ENCODE assay signal across 12 mouse cellular contexts in the genomic region with DNA sequence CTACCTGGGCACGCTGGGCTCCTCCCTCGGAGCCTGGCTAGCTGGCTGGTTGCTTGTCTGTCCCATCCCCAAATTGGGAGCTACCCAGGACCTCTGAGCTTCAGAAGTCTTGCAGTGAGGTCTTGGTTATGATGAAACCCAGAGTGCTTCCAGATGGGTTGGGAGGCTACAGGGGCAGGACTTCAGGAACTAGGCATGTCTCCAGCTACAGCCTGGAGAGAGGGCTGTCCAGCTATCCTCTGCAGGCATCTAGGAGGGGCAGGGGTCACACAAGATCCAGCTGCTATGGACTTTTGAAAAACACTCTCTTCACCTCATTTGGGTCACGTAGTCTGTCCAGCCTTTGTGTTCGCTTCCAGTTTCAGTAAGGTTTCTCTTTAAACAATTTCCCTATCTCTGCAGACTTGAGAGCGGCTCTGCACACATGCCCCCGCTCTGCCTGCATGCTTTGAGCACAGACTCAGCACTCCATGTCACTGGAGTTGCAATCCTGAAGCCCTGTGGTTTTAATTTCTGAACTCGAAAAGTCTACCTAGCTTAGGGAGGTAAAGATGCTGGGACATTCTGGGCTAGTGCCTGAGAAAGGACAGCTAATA. TPM values are rescaled to one million over a fixed set of nuclear protein-coding genes. Genes with fewer than 3 reads are reported as not detected.
DNase-seq lines count a peak whose midpoint lies in the region; ATAC-seq lines count a peak whose summit lies in the region.
"Had no signal": no experiment of that assay in that cellular context is flagged by ENCODE, and none has a peak within 500 bp of the region (broad histone marks: within the 10 kb centered on the region; RNA-seq: fewer than 3 reads in every experiment).

No protein-coding gene starts in this region.

- intact Hi-C loops in gastrocnemius, postnatal 14 days (cut with DNase I; ENCODE audit: low total_unique reads): no loop called here

- DNase-seq in gastrocnemius, postnatal 14 days: peak; percentile 57
- DNase-seq in gastrocnemius, adult 8-10 months (ENCODE audit: low spot score in 2 of 2): no peak
- DNase-seq in midbrain, embryonic 10.5 days (ENCODE audit: low spot score): no peak
- DNase-seq in midbrain, embryonic 14.5 days: no peak
- peak; percentile 42 to 43 for DNase-seq in kidney, postnatal 36 days
- DNase-seq in layer of hippocampus, postnatal 10 days (ENCODE audit: low spot score in 2 of 2): no peak
- DNase-seq: adrenal gland, adult 8-10 months; forebrain, postnatal 0 days had no signal

- no peak overlapping the region for H3K9ac ChIP-seq in midbrain, embryonic 14.5 days (replicated peaks; ENCODE audit: low read length)
- H3K9ac ChIP-seq in stomach, embryonic 15.5 days: no peak overlapping the region
- H3K9ac ChIP-seq: forebrain, postnatal 0 days had no signal

- H3K4me2 ChIP-seq in midbrain, embryonic 14.5 days (ENCODE audit: low read length): no peak overlapping the region
- H3K4me2 ChIP-seq in stomach, embryonic 15.5 days: no peak overlapping the region

- H3K27me3 ChIP-seq in midbrain, embryonic 10.5 days (ENCODE audit: low read depth, poor library complexity, severe bottlenecking): no peaks in the 10 kb centered on the region
- H3K27me3 ChIP-seq in midbrain, embryonic 14.5 days (ENCODE audit: control insufficient read depth, insufficient read depth, low read length): no peaks in the 10 kb centered on the region
- no peaks in the 10 kb centered on the region for H3K27me3 ChIP-seq in stomach, embryonic 15.5 days (replicated peaks)

- 0 out of 2 replicates have a peak overlapping the region, but pooled peaks have one; percentile 38 for H3K27ac ChIP-seq in midbrain, embryonic 10.5 days (replicated peaks)
- no peak overlapping the region for H3K27ac ChIP-seq in midbrain, embryonic 14.5 days (replicated peaks; ENCODE audit: low read depth, low read length)
- peak overlapping the region; percentile 67 for H3K27ac ChIP-seq in stomach, embryonic 15.5 days
- H3K27ac ChIP-seq: left cerebral cortex, adult 2 months; macrophage had no signal

- H3K4me1 ChIP-seq in midbrain, embryonic 10.5 days: no peaks in the 10 kb centered on the region
- no peaks in the 10 kb centered on the region for H3K4me1 ChIP-seq in midbrain, embryonic 14.5 days (ENCODE audit: control insufficient read depth, insufficient read depth, low read length)
- peaks cover 6% of the 10 kb centered on the region; the same call in 1 of the 2 replicates for H3K4me1 ChIP-seq in stomach, embryonic 15.5 days

- no peak for ATAC-seq in midbrain, embryonic 14.5 days (ENCODE audit: low FRiP score, low TSS enrichment)
- ATAC-seq in stomach, embryonic 15.5 days (ENCODE audit: insufficient read depth, low FRiP score, low read depth): 0 out of 2 replicates have a peak, but pooled peaks have one; percentile 23
- no peak for ATAC-seq in inflammation-experienced regulatory T-cells, adult 6 months
- ATAC-seq: forebrain, postnatal 0 days had no signal

- peaks cover 49% of the 10 kb centered on the region for H3K36me3 ChIP-seq in midbrain, embryonic 10.5 days
- H3K36me3 ChIP-seq in midbrain, embryonic 14.5 days (ENCODE audit: control insufficient read depth, insufficient read depth, low read length): peaks cover 41% of the 10 kb centered on the region
- H3K36me3 ChIP-seq in stomach, embryonic 15.5 days: 0 out of 2 replicates have a peak, but pooled peaks cover 10% of the 10 kb centered on the region

- no peak overlapping the region for H3K4me3 ChIP-seq in midbrain, embryonic 10.5 days
- no peak overlapping the region for H3K4me3 ChIP-seq in midbrain, embryonic 14.5 days (replicated peaks; ENCODE audit: low read depth, low read length)
- no peak overlapping the region for H3K4me3 ChIP-seq in stomach, embryonic 15.5 days (replicated peaks)
- H3K4me3 ChIP-seq: left cerebral cortex, adult 2 months had no signal

- 87% methylated on average over 7 of the region's 7 CpGs for WGBS in midbrain, embryonic 10.5 days
- WGBS in midbrain, embryonic 14.5 days: 89% methylated on average over 7 of the region's 7 CpGs
- 57% methylated on average over 7 of the region's 7 CpGs for WGBS in stomach, embryonic 15.5 days

- no peaks in the 10 kb centered on the region for H3K9me3 ChIP-seq in midbrain, embryonic 10.5 days (replicated peaks)
- H3K9me3 ChIP-seq in midbrain, embryonic 14.5 days (ENCODE audit: control insufficient read depth, low read length): no peaks in the 10 kb centered on the region
- H3K9me3 ChIP-seq in stomach, embryonic 15.5 days: no peaks in the 10 kb centered on the region

RNA-seq across cellular contexts. Expression of gene Slc25a47, which starts 21.8 kb away (rescaled TPM):
- total RNA-seq in gastrocnemius, postnatal 14 days (2021): 1 to 10 TPM; 4.5 to 6.0 TPM
- total RNA-seq in gastrocnemius, adult 8-10 months (2022): 1 to 10 TPM; 4.0 to 7.5 (median 5.8) TPM
- 11.7 and 12.5 TPM in 2 replicates for polyA plus RNA-seq in midbrain, embryonic 10.5 days (2016; fragmentation: Nextera tagmentation; extraction: Ambion mirVana)
- 10.9 and 11.1 TPM in 2 replicates for polyA plus RNA-seq in midbrain, embryonic 14.5 days (2014; fragmentation: Nextera tagmentation; extraction: Ambion mirVana)
- polyA plus RNA-seq in stomach, embryonic 15.5 days (2015; fragmentation: Nextera tagmentation; extraction: Ambion mirVana): 8.9 and 9.8 TPM in 2 replicates
- total RNA-seq in layer of hippocampus, postnatal 10 days (2021): 1 to 10 TPM; 8.7 to 8.8 TPM
- polyA plus RNA-seq in inflammation-experienced regulatory T-cells, adult 6 months (2017; shearing (Covaris generic)): 1 to 10 TPM in 1 of 3 experiments, under 1 TPM in 2; 0.83 to 1.0 (median 0.99) TPM

RNA-seq across cellular contexts. Expression of gene Slc25a29, which starts 22.0 kb away (rescaled TPM):
- total RNA-seq in gastrocnemius, postnatal 14 days (2021): 1 to 10 TPM; 4.5 to 5.3 TPM
- total RNA-seq in gastrocnemius, adult 8-10 months (2022): 10 to 100 TPM in 1 of 4 experiments, 1 to 10 TPM in 3; 8.5 to 10.5 (median 8.9) TPM
- 12.4 TPM in 2 replicates for polyA plus RNA-seq in midbrain, embryonic 10.5 days (2016; fragmentation: Nextera tagmentation; extraction: Ambion mirVana)
- polyA plus RNA-seq in midbrain, embryonic 14.5 days (2014; fragmentation: Nextera tagmentation; extraction: Ambion mirVana): 19.9 and 20.0 TPM in 2 replicates
- polyA plus RNA-seq in stomach, embryonic 15.5 days (2015; fragmentation: Nextera tagmentation; extraction: Ambion mirVana): 7.2 and 8.3 TPM in 2 replicates
- 10 to 100 TPM; 15.3 to 16.4 TPM for total RNA-seq in layer of hippocampus, postnatal 10 days (2021)
- polyA plus RNA-seq in inflammation-experienced regulatory T-cells, adult 6 months (2017; shearing (Covaris generic)): 1 to 10 TPM; 1.4 to 4.3 (median 3.5) TPM

RNA-seq across cellular contexts. Expression of gene Wdr25, which starts 35.7 kb away (rescaled TPM):
- total RNA-seq in gastrocnemius, postnatal 14 days (2021): 1 to 10 TPM; 3.5 to 3.6 TPM
- 1 to 10 TPM; 3.7 to 4.8 (median 4.6) TPM for total RNA-seq in gastrocnemius, adult 8-10 months (2022)
- 7.3 and 11.2 TPM in 2 replicates for polyA plus RNA-seq in midbrain, embryonic 10.5 days (2016; fragmentation: Nextera tagmentation; extraction: Ambion mirVana)
- polyA plus RNA-seq in midbrain, embryonic 14.5 days (2014; fragmentation: Nextera tagmentation; extraction: Ambion mirVana): 3.7 and 4.3 TPM in 2 replicates
- 8.3 and 9.6 TPM in 2 replicates for polyA plus RNA-seq in stomach, embryonic 15.5 days (2015; fragmentation: Nextera tagmentation; extraction: Ambion mirVana)
- total RNA-seq in layer of hippocampus, postnatal 10 days (2021): 1 to 10 TPM; 7.1 to 9.0 TPM
- polyA plus RNA-seq in inflammation-experienced regulatory T-cells, adult 6 months (2017; shearing (Covaris generic)): 10 to 100 TPM in 1 of 3 experiments, 1 to 10 TPM in 2; 3.4 to 14.4 (median 6.0) TPM

RNA-seq across cellular contexts. Expression of gene Wars, which starts 36.3 kb away (rescaled TPM):
- 10 to 100 TPM; 22.5 to 25.9 TPM for total RNA-seq in gastrocnemius, postnatal 14 days (2021)
- total RNA-seq in gastrocnemius, adult 8-10 months (2022): 10 to 100 TPM; 26.4 to 28.7 (median 28.0) TPM
- polyA plus RNA-seq in midbrain, embryonic 10.5 days (2016; fragmentation: Nextera tagmentation; extraction: Ambion mirVana): 151 and 156 TPM in 2 replicates
- polyA plus RNA-seq in midbrain, embryonic 14.5 days (2014; fragmentation: Nextera tagmentation; extraction: Ambion mirVana): 96.4 and 110 TPM in 2 replicates
- polyA plus RNA-seq in stomach, embryonic 15.5 days (2015; fragmentation: Nextera tagmentation; extraction: Ambion mirVana): 91.1 and 96.6 TPM in 2 replicates
- total RNA-seq in layer of hippocampus, postnatal 10 days (2021): 10 to 100 TPM; 82.9 to 91.9 TPM
- 10 to 100 TPM; 47.8 to 53.4 (median 48.0) TPM for polyA plus RNA-seq in inflammation-experienced regulatory T-cells, adult 6 months (2017; shearing (Covaris generic))

Comparison
In these comparisons a context has a peak if more than half of its experiments do, and no peak if none do; other contexts are left out.
1. DNase-seq: peak in gastrocnemius, postnatal 14 days (single experiment) and kidney, postnatal 36 days (2 of 2); none in gastrocnemius, adult 8-10 months (0 of 2), midbrain, embryonic 10.5 days (single experiment), midbrain, embryonic 14.5 days (single experiment) and layer of hippocampus, postnatal 10 days (0 of 2).